23 mouse cellular contexts compared by ENCODE assay signal in genomic region chr13:111676841-111677240, GRCm38 (mm10).
"Had no signal": no experiment of that assay in that cellular context is flagged by ENCODE, and none has a peak within 500 bp of the region (broad histone marks: within the 10 kb centered on the region; RNA-seq: fewer than 3 reads in every experiment).

No protein-coding gene starts in this region.

- H3K4me3 ChIP-seq: liver, embryonic 15.5 days; lung, embryonic 15.5 days; megakaryocyte, embryonic 14.5 days; midbrain, embryonic 10.5 days; midbrain, embryonic 12.5 days; myocyte; neural tube, embryonic 13.5 days; neural tube, embryonic 15.5 days had no signal

- DNase-seq: liver, postnatal 0 days; lung, adult 2 months; lung, postnatal 14 days; lung, postnatal 36 days; midbrain, embryonic 14.5 days; retina, postnatal 1 day; right cerebral cortex, adult 18-20 months; right cerebral cortex, postnatal 4 days; spleen, adult 18-20 months; thymus, adult 18-20 months; thymus, postnatal 14 days; thymus, postnatal 36 days had no signal

- H3K4me2 ChIP-seq: liver, embryonic 15.5 days; lung, embryonic 15.5 days; midbrain, embryonic 12.5 days; neural tube, embryonic 13.5 days; neural tube, embryonic 15.5 days had no signal

- ATAC-seq: liver, postnatal 0 days; lung, postnatal 0 days; midbrain, embryonic 16.5 days had no signal

- H3K9me3 ChIP-seq: liver, embryonic 15.5 days; lung, embryonic 15.5 days; midbrain, embryonic 12.5 days; neural tube, embryonic 15.5 days had no signal

- H3K27me3 ChIP-seq: liver, embryonic 15.5 days; lung, embryonic 15.5 days; midbrain, embryonic 12.5 days; neural tube, embryonic 13.5 days; neural tube, embryonic 15.5 days had no signal

- H3K36me3 ChIP-seq: liver, embryonic 15.5 days; lung, embryonic 15.5 days; midbrain, embryonic 10.5 days; midbrain, embryonic 12.5 days; neural tube, embryonic 13.5 days; neural tube, embryonic 15.5 days had no signal

- H3K4me1 ChIP-seq: lung, embryonic 15.5 days; megakaryocyte, embryonic 14.5 days; midbrain, embryonic 10.5 days; midbrain, embryonic 12.5 days; neural tube, embryonic 13.5 days; neural tube, embryonic 15.5 days had no signal

- H3K27ac ChIP-seq: liver, embryonic 15.5 days; lung, embryonic 15.5 days; macrophage; midbrain, embryonic 10.5 days; midbrain, embryonic 12.5 days; neural tube, embryonic 13.5 days; neural tube, embryonic 15.5 days had no signal

- H3K9ac ChIP-seq: liver, embryonic 15.5 days; liver, postnatal 0 days; lung, embryonic 15.5 days; midbrain, embryonic 12.5 days; neural tube, embryonic 13.5 days; neural tube, embryonic 15.5 days had no signal
